Mouse (Mus musculus) liver, embryonic 11.5 days (tissue): ENCODE data around the gene H3f3b. TPM values are rescaled to one million over a fixed set of nuclear protein-coding genes. Genes with fewer than 3 reads are reported as not detected.

Experiments used
- ATAC-seq: fragments of 200-750 bp; cut with Nextera tagmentation; replicated peaks from 2 replicates; pipeline ENCODE4 v1.8.0; 2017; ENCODE audit warnings: moderate number of reproducible peaks, mild to moderate bottlenecking, moderate TSS enrichment, moderate library complexity; ENCODE audit not compliant: low FRiP score
- DNase-seq: peaks from one replicate; pipeline ENCODE4 v3.0.0-alpha.2; 2017; ENCODE audit warnings: low spot score
- H3K27ac ChIP-seq: fragments of 300-500 bp; sonication (generic); 2 replicates; pipeline ENCODE4 v1.5.1; 2014; ENCODE audit warnings: mild to moderate bottlenecking, low read depth, low read length, control low read depth
- H3K27me3 ChIP-seq: fragments of 300-500 bp; sonication (generic); replicated peaks from 2 replicates; pipeline ENCODE4 v1.6.1; 2014; ENCODE audit warnings: low read length, mixed read lengths; ENCODE audit not compliant: control insufficient read depth, insufficient read depth
- H3K36me3 ChIP-seq: fragments of 300-500 bp; sonication (generic); 2 replicates; pipeline ENCODE4 v1.6.1; 2014; ENCODE audit warnings: mild to moderate bottlenecking, low read length, moderate library complexity, mixed read lengths; ENCODE audit not compliant: control insufficient read depth, insufficient read depth
- H3K4me1 ChIP-seq: fragments of 300-500 bp; sonication (generic); replicated peaks from 2 replicates; pipeline ENCODE4 v1.6.1; 2014; ENCODE audit warnings: low read length, mixed read lengths; ENCODE audit not compliant: control insufficient read depth, insufficient read depth
- H3K4me2 ChIP-seq: fragments of 300-500 bp; sonication (generic); 2 replicates; pipeline ENCODE4 v1.6.1; 2014; ENCODE audit warnings: mild to moderate bottlenecking, control low read depth, moderate library complexity
- H3K4me3 ChIP-seq: fragments of 300-500 bp; sonication (generic); 2 replicates; pipeline ENCODE4 v1.5.1; 2014; ENCODE audit warnings: low read depth, low read length, control low read depth
- H3K9ac ChIP-seq: fragments of 300-500 bp; sonication (generic); 2 replicates; pipeline ENCODE4 v1.6.1; 2014; ENCODE audit warnings: low read depth, low read length, control low read depth
- H3K9me3 ChIP-seq: fragments of 300-500 bp; sonication (generic); 2 replicates; pipeline ENCODE4 v1.6.1; 2016; ENCODE audit warnings: low read length, inconsistent platforms, mixed read lengths; ENCODE audit not compliant: control insufficient read depth
- WGBS: fragments of 180-500 bp; shearing (Covaris S2); extraction: QIAGEN DNeasy Blood & Tissue Kit; methylation state at CpG from one replicate; pipeline ENCODE4 v1.1.7; 2014; 5-methylcytosine and 5-hydroxymethylcytosine counted together
- polyA plus RNA-seq: library from polyadenylated mRNA; unstranded; fragments of >200 nt; fragmentation: Nextera tagmentation; extraction: Ambion mirVana; gene quantifications from 2 replicates; pipeline ENCODE4 v1.2.1, GENCODE M21; 2014

H3f3b gene
- polyA plus RNA-seq, 1 experiment from 2014 or later, result 1,141 TPM

DNA sequence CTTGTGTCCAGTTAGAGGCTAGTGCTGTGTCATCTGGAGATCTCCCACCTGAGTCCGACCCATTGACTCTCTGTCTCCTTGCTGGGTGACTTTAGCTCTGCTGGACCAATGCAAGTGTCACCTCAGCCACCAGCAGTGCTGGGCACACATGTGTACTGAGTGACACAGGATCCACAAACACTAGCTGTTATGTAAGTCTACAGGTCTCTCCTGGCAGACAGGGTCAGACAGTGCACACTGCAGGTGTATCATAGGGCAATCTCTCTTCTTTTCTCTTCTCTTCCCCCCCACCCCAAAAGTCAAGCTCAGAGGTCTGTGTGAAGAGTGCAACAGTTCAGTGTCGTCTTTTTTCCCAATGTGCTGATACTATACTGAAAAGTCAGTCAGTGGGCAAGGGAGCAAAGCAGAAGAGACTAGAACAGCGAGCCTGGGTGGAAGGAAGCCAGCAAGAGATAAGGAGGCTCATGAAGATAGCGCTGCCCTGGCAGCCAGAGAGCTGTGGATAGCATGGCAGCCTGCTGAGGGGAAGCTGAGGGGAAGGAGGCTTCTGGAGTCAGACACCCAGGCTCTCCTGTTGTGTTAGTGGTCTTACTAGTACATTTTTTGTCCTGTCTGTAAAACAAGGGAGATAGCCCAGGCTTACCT is 29.6 kb upstream of the H3f3b start:
- WGBS, result 47% methylated on average over 4 of the region's 4 CpGs

GRCm38 (mm10) chr11:116055873-116056272 is 28.1 kb upstream of the H3f3b start:
- Histone ChIP-seq H3K4me2 (no peak overlapping the region), H3K4me3 (no peak overlapping the region), H3K27ac (no peak overlapping the region), H3K9ac (no peak overlapping the region), H3K9me3 (no peaks in the 10 kb centered on the region), H3K4me1 (peaks cover 35% of the 10 kb centered on the region), H3K36me3 (peaks cover 80% of the 10 kb centered on the region), H3K27me3 (no peaks in the 10 kb centered on the region)
- ATAC-seq (no peak), DNase-seq (no peak)
- 74% methylated on average over 11 of the region's 11 CpGs for WGBS

More for the DNA sequence above, 29.6 kb upstream of the H3f3b start:
- Histone ChIP-seq H3K4me3 (no peak overlapping the region), H3K9me3 (no peaks in the 10 kb centered on the region), H3K9ac (peak overlapping the region; percentile 41), H3K4me2 (peak overlapping the region; percentile 12; the same call in 1 of the 2 replicates), H3K27ac (peak overlapping the region; percentile 82), H3K36me3 (peaks cover 75% of the 10 kb centered on the region), H3K4me1 (peaks cover 35% of the 10 kb centered on the region), H3K27me3 (no peaks in the 10 kb centered on the region)
- DNase-seq, result no peak
- ATAC-seq, result peak; percentile 76

GRCm38 (mm10) chr11:116053510-116054229 is 25.9 kb upstream of the H3f3b start:
- ATAC-seq (0 out of 2 replicates have a peak, but pooled peaks have one; percentile 36), DNase-seq (peak; percentile 29)
- 85% methylated on average over 9 of the region's 9 CpGs for WGBS
- Histone ChIP-seq H3K9ac (no peak overlapping the region), H3K4me1 (peaks cover 35% of the 10 kb centered on the region), H3K27ac (no peak overlapping the region; the same call in 1 of the 2 replicates), H3K27me3 (no peaks in the 10 kb centered on the region), H3K4me2 (no peak overlapping the region), H3K9me3 (no peaks in the 10 kb centered on the region; the same call in 1 of the 2 replicates), H3K36me3 (peaks cover 79% of the 10 kb centered on the region), H3K4me3 (no peak overlapping the region)

GRCm38 (mm10) chr11:116050196-116050595 is 22.4 kb upstream of the H3f3b start:
- Histone ChIP-seq H3K4me3 (no peak overlapping the region), H3K4me2 (no peak overlapping the region), H3K27ac (no peak overlapping the region), H3K9ac (no peak overlapping the region), H3K4me1 (peaks cover 6% of the 10 kb centered on the region), H3K9me3 (no peaks in the 10 kb centered on the region; the same call in 1 of the 2 replicates), H3K36me3 (peaks cover 74% of the 10 kb centered on the region), H3K27me3 (no peaks in the 10 kb centered on the region)
- no peak for DNase-seq
- no peak for ATAC-seq
- 90% methylated on average over 4 of the region's 4 CpGs for WGBS

GRCm38 (mm10) chr11:116049610-116050009 is 21.8 kb upstream of the H3f3b start:
- H3K9ac ChIP-seq, result no peak overlapping the region
- H3K4me3 ChIP-seq, result no peak overlapping the region
- no peak overlapping the region for H3K27ac ChIP-seq
- ATAC-seq (no peak), DNase-seq (no peak)
- H3K9me3 ChIP-seq, result no peaks in the 10 kb centered on the region; the same call in 1 of the 2 replicates
- H3K4me2 ChIP-seq, result no peak overlapping the region
- H3K4me1 ChIP-seq, result peaks cover 6% of the 10 kb centered on the region
- 83% methylated on average over 2 of the region's 2 CpGs for WGBS
- H3K36me3 ChIP-seq, result peaks cover 69% of the 10 kb centered on the region
- no peaks in the 10 kb centered on the region for H3K27me3 ChIP-seq

DNA sequence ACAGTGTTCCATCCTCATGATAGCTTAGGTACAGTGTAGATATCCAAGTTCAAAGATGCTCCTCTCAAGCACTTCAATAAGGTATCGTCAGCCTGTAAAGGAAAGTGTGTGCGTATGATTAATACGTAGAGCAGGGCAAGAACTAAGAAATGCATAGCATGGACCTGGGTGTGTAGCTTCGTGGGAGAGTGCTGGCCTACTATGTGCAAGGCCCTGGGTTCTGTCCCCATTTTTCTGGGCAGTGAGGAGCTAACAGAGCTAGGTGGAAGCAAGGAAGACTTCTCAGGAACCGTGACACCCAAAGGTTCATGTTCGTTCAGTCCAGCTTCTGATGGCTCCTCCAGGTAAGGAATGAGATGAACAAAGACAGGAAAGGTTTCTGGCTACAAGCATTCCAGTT is 17.4 kb upstream of the H3f3b start:
- WGBS, result 91% methylated on average over 6 of the region's 6 CpGs

GRCm38 (mm10) chr11:116043286-116043685 is 15.5 kb upstream of the H3f3b start:
- H3K36me3 ChIP-seq, result peaks cover 44% of the 10 kb centered on the region
- ATAC-seq, result no peak
- no peaks in the 10 kb centered on the region; the same call in 1 of the 2 replicates for H3K9me3 ChIP-seq
- H3K4me1 ChIP-seq, result no peaks in the 10 kb centered on the region
- H3K9ac ChIP-seq, result no peak overlapping the region
- H3K27ac ChIP-seq, result no peak overlapping the region
- H3K4me3 ChIP-seq, result no peak overlapping the region
- no peak overlapping the region for H3K4me2 ChIP-seq
- no peaks in the 10 kb centered on the region for H3K27me3 ChIP-seq
- no peak for DNase-seq
- WGBS, result 97% methylated on average over 1 of the region's 1 CpGs

More for the DNA sequence above, 17.4 kb upstream of the H3f3b start:
- Histone ChIP-seq H3K27me3 (no peaks in the 10 kb centered on the region), H3K4me3 (no peak overlapping the region), H3K9me3 (no peaks in the 10 kb centered on the region; the same call in 1 of the 2 replicates), H3K4me1 (no peaks in the 10 kb centered on the region; the same call in 1 of the 2 replicates), H3K27ac (no peak overlapping the region), H3K9ac (no peak overlapping the region), H3K4me2 (no peak overlapping the region), H3K36me3 (peaks cover 56% of the 10 kb centered on the region)
- ATAC-seq (no peak), DNase-seq (no peak)

DNA sequence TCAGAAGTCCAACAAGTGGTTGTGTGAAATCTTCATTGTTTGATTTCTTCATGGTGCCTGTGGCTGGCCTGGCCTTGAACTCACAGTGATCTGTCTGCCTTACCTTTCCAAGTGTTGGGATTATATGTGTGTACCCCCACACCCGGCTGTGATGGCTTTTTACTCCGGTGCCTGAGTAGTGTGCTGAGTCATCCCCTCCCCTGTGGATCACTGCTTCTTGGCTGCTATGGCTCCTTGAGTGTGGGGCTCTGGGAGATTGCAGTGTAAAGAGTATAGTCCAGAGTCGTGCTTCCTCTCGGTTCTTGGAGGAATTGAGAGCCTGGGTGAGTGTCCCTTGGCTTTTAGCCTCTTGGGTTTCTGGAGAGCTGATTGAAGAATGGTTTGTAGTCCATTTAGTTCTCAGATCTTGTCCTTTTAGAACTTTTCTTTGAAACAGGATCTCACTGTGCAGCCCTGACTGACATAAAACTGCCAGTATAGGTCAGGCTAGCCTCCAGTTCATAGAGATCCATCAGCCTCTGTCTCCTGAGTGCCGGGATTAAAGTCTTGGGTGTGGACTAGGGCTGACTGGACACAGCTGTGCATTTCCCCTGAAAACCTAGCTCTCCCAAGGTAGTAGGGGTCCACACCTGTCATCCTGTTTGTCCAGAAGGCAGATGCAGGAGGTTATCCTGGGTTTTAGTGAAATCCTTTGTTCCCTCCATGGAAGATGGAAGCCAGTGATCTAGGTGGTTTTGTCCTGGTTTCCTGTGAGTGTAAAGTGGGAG is 14.8 kb upstream of the H3f3b start:
- DNase-seq, result no peak
- H3K4me2 ChIP-seq, result no peak overlapping the region
- H3K9me3 ChIP-seq, result no peaks in the 10 kb centered on the region; the same call in 1 of the 2 replicates
- no peak overlapping the region for H3K27ac ChIP-seq
- peaks cover 39% of the 10 kb centered on the region for H3K36me3 ChIP-seq
- 64% methylated on average over 5 of the region's 5 CpGs for WGBS
- ATAC-seq, result no peak
- no peak overlapping the region for H3K4me3 ChIP-seq
- H3K9ac ChIP-seq, result no peak overlapping the region
- H3K27me3 ChIP-seq, result no peaks in the 10 kb centered on the region
- H3K4me1 ChIP-seq, result no peaks in the 10 kb centered on the region
